Mouse (Mus musculus): ENCODE results near the gene Lgr5. TPM values are rescaled to one million over a fixed set of nuclear protein-coding genes. Genes with fewer than 3 reads are reported as not detected.

Gene Lgr5
- polyA plus RNA-seq, 1 experiment = 43.5 TPM

GRCm38 (mm10) chr10:115510959-115511358 is 76.6 kb downstream of the Lgr5 start:
- no peak for DNase-seq (ENCODE audit: extremely low spot score in 1 of 2, low spot score in 1 of 2)

GRCm38 (mm10) chr10:115505631-115506239 is 81.8 kb downstream of the Lgr5 start:
- no peak for DNase-seq (ENCODE audit: extremely low spot score in 1 of 2, low spot score in 1 of 2)

- DNase-seq (ENCODE audit: extremely low spot score in 1 of 2, low spot score in 1 of 2) = no peak
Measured at GRCm38 (mm10) chr10:115505155-115505554, 82.4 kb downstream of the Lgr5 start.

- DNase-seq (ENCODE audit: extremely low spot score in 1 of 2, low spot score in 1 of 2) = no peak
Measured at GRCm38 (mm10) chr10:115493778-115494141, 93.8 kb downstream of the Lgr5 start.

- no peak for DNase-seq (ENCODE audit: extremely low spot score in 1 of 2, low spot score in 1 of 2)
Measured at GRCm38 (mm10) chr10:115492956-115493777, 94.4 kb downstream of the Lgr5 start.

GRCm38 (mm10) chr10:115491803-115492510 is 95.6 kb downstream of the Lgr5 start:
- DNase-seq (ENCODE audit: extremely low spot score in 1 of 2, low spot score in 1 of 2) = peak in 1 of 2 experiments; percentile 17

- no peak for DNase-seq (ENCODE audit: extremely low spot score in 1 of 2, low spot score in 1 of 2)
Measured at GRCm38 (mm10) chr10:115485602-115486001, 102.0 kb downstream of the Lgr5 start.

GRCm38 (mm10) chr10:115484660-115485059 is 102.9 kb downstream of the Lgr5 start:
- no peak for DNase-seq (ENCODE audit: extremely low spot score in 1 of 2, low spot score in 1 of 2)

- DNase-seq (ENCODE audit: extremely low spot score in 1 of 2, low spot score in 1 of 2) = no peak
Measured at GRCm38 (mm10) chr10:115478441-115479141, 109.0 kb downstream of the Lgr5 start.

- no peak for DNase-seq (ENCODE audit: extremely low spot score in 1 of 2, low spot score in 1 of 2)
Measured at GRCm38 (mm10) chr10:115476506-115476905, 111.1 kb downstream of the Lgr5 start.

- DNase-seq (ENCODE audit: extremely low spot score in 1 of 2, low spot score in 1 of 2) = no peak
Measured at GRCm38 (mm10) chr10:115475000-115475550, 112.5 kb downstream of the Lgr5 start.

GRCm38 (mm10) chr10:115473213-115473961 is 114.2 kb downstream of the Lgr5 start:
- no peak for DNase-seq (ENCODE audit: extremely low spot score in 1 of 2, low spot score in 1 of 2)

GRCm38 (mm10) chr10:115470621-115471334 is 116.8 kb downstream of the Lgr5 start:
- peak in 1 of 2 experiments; percentile 15 for DNase-seq (ENCODE audit: extremely low spot score in 1 of 2, low spot score in 1 of 2)

- peak in 1 of 2 experiments; percentile 8 for DNase-seq (ENCODE audit: extremely low spot score in 1 of 2, low spot score in 1 of 2)
Measured at GRCm38 (mm10) chr10:115469040-115469439, 118.5 kb downstream of the Lgr5 start.

- no peak for DNase-seq (ENCODE audit: extremely low spot score in 1 of 2, low spot score in 1 of 2)
Measured at GRCm38 (mm10) chr10:115468632-115469031, 118.9 kb downstream of the Lgr5 start.

GRCm38 (mm10) chr10:115467985-115468384 is 119.6 kb downstream of the Lgr5 start:
- no peak for DNase-seq (ENCODE audit: extremely low spot score in 1 of 2, low spot score in 1 of 2)

GRCm38 (mm10) chr10:115465778-115466177 is 121.8 kb downstream of the Lgr5 start:
- DNase-seq (ENCODE audit: extremely low spot score in 1 of 2, low spot score in 1 of 2) = no peak

GRCm38 (mm10) chr10:115465072-115465471 is 122.5 kb downstream of the Lgr5 start:
- DNase-seq (ENCODE audit: extremely low spot score in 1 of 2, low spot score in 1 of 2) = no peak

GRCm38 (mm10) chr10:115462646-115463045 is 124.9 kb downstream of the Lgr5 start:
- DNase-seq (ENCODE audit: extremely low spot score in 1 of 2, low spot score in 1 of 2) = no peak

All from frontal cortex, adult 2 months (tissue).